Mouse (Mus musculus) megakaryocyte, embryonic 14.5 days (primary cell): Measurements from ENCODE around the gene Akt1.

Experiments used
- FLI1 ChIP-seq: IDR thresholded peaks from 2 replicates; pipeline ENCODE4 v1.6.1; 2012; ENCODE audit warnings: low read length, inconsistent platforms, mixed read lengths
- GATA1 ChIP-seq: IDR thresholded peaks from 3 replicates; pipeline ENCODE4 v1.6.1; 2012; ENCODE audit warnings: mixed read lengths, low read length, inconsistent platforms, borderline replicate concordance

GRCm38 (mm10) chr12:112696806-112697425 lies 22.2 kb upstream of the Akt1 start:
- TF ChIP-seq GATA1 (no peak), FLI1 (no peak)
